Mouse (Mus musculus) limb, embryonic 15.5 days (tissue): Measurements from ENCODE around the gene Mrpl48. TPM values are rescaled to one million over a fixed set of nuclear protein-coding genes. Genes with fewer than 3 reads are reported as not detected.

Experiments used
- ATAC-seq: fragments of 200-750 bp; cut with Nextera tagmentation; 2 replicates; pipeline ENCODE4 v1.8.0; 2017; ENCODE audit warnings: low read depth, moderate TSS enrichment; ENCODE audit not compliant: insufficient number of reproducible peaks, low FRiP score, low TSS enrichment
- H3K27ac ChIP-seq: fragments of 300-500 bp; sonication (generic); 2 replicates; pipeline ENCODE4 v1.5.1; 2015; ENCODE audit warnings: moderate library complexity, mild to moderate bottlenecking, inconsistent platforms
- H3K27me3 ChIP-seq: fragments of 300-500 bp; sonication (generic); 2 replicates; pipeline ENCODE4 v1.6.1; 2015; ENCODE audit warnings: inconsistent platforms
- H3K36me3 ChIP-seq: fragments of 300-500 bp; sonication (generic); 2 replicates; pipeline ENCODE4 v1.6.1; 2015; ENCODE audit warnings: inconsistent platforms
- H3K4me1 ChIP-seq: fragments of 300-500 bp; sonication (generic); 2 replicates; pipeline ENCODE4 v1.6.1; 2015; ENCODE audit warnings: inconsistent platforms
- H3K4me2 ChIP-seq: fragments of 300-500 bp; sonication (generic); 2 replicates; pipeline ENCODE4 v1.6.1; 2015; ENCODE audit warnings: mild to moderate bottlenecking, inconsistent platforms
- H3K4me3 ChIP-seq: fragments of 300-500 bp; sonication (generic); 2 replicates; pipeline ENCODE4 v1.5.1; 2015; ENCODE audit warnings: mild to moderate bottlenecking, inconsistent platforms
- H3K9ac ChIP-seq: fragments of 300-500 bp; sonication (generic); 2 replicates; pipeline ENCODE4 v1.6.1; 2015; ENCODE audit warnings: inconsistent platforms
- H3K9me3 ChIP-seq: fragments of 300-500 bp; sonication (generic); 2 replicates; pipeline ENCODE4 v1.6.1; 2016; ENCODE audit warnings: inconsistent platforms
- WGBS: fragments of 180-500 bp; shearing (Covaris S2); methylation state at CpG from one replicate; pipeline ENCODE4 v1.1.7; 2015; 5-methylcytosine and 5-hydroxymethylcytosine counted together
- polyA plus RNA-seq: library from polyadenylated mRNA; unstranded; fragments of >200 nt; fragmentation: Nextera tagmentation; extraction: Ambion mirVana; gene quantifications from 2 replicates; pipeline ENCODE4 v1.2.1, GENCODE M21; 2015

Mrpl48 gene
- polyA plus RNA-seq, 1 experiment from 2014 or later = 73.5 TPM

DNA sequence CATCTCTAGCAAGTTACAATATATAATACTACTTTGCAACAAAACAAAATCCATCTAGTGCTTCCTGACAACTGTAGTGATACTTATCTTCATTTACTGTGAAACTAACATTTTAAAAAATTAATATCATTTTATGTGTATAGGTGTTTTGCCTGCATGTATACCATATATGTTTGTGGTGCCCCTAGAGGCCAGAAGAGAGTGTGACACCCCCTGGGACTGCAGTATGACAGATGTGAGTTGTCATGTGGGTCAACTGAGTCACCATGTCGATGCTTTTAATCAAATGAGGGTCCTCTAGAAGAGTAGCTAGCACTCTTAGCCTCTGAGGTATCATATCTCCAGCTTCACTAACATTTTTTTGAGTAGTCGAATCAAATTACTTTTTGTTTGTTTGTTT, 14.2 kb upstream of the Mrpl48 start:
- ATAC-seq = no peak
- 90% methylated on average over 2 of the region's 2 CpGs for WGBS
- H3K4me2 ChIP-seq = no peak overlapping the region

DNA sequence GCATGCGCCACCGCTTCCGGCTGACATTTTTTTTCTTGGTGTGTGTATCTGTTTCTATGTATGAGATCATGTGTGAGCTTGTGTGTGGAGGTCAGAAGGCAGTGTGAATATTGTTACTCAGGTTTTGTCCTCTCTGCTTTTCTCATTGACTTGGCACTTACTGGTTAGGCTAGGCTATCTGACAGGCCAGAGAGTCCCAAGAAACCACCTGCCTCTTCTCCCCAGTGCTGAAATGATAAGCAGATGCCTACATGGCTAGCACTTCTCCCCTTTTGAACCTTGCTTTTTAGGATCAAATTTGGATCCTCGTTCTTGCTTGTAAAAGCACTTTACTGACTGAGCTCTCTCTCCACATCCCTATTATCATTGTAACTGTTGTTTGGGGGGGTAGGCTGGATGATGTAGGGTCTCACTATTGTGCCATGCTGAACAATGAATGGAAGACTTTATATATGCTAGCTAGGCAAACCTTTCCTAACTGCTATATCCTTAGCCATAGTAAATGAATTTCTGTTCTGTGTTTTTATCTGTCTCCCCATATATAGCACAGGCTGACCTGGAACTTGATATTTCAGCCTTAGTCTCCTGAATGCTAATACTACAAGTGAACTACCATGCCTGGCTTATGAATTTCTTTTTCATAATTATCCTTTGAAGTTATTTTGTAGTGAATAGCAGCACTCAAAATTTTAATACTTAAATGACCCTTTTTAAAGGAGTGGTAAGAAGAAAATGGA, 8.2 kb upstream of the Mrpl48 start:
- ATAC-seq = no peak
- no peaks in the 10 kb centered on the region for H3K27me3 ChIP-seq
- WGBS = 86% methylated on average over 4 of the region's 4 CpGs
- no peak overlapping the region for H3K27ac ChIP-seq
- no peaks in the 10 kb centered on the region for H3K9me3 ChIP-seq
- H3K9ac ChIP-seq = no peak overlapping the region
- H3K4me1 ChIP-seq = no peaks in the 10 kb centered on the region
- no peak overlapping the region for H3K4me3 ChIP-seq
- no peak overlapping the region for H3K4me2 ChIP-seq
- no peaks in the 10 kb centered on the region for H3K36me3 ChIP-seq

More for the DNA sequence above, 14.2 kb upstream of the Mrpl48 start:
- no peak overlapping the region for H3K9ac ChIP-seq
- 0 out of 2 replicates have a peak, but pooled peaks cover 2% of the 10 kb centered on the region for H3K36me3 ChIP-seq
- H3K27ac ChIP-seq = no peak overlapping the region
- H3K4me3 ChIP-seq = no peak overlapping the region
- H3K9me3 ChIP-seq = no peaks in the 10 kb centered on the region
- H3K27me3 ChIP-seq = no peaks in the 10 kb centered on the region
- H3K4me1 ChIP-seq = no peaks in the 10 kb centered on the region

DNA sequence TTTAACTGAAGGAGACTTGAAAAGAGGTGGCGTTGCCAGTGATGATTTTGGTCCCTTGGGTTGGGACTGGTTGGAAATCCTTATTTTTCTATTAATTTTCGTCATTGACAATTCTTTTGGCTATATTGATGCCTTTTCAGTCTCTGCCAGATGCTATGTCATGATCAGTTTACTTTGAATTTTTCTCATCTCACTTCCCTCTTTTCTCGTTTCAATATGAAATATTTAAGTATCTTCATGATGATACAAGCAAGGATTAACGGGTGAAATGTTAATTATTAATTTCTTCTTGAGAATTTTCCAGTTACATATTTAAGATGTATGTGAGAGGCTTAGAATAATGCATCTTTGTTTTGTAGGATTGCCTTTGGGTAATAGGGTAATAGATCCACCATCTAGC, 809 bp upstream of the Mrpl48 start:
- 18% methylated on average over 4 of the region's 4 CpGs for WGBS
- Histone ChIP-seq H3K27ac (no peak overlapping the region; the same call in 1 of the 2 replicates), H3K4me1 (0 out of 2 replicates have a peak, but pooled peaks cover 4% of the 10 kb centered on the region)

DNA sequence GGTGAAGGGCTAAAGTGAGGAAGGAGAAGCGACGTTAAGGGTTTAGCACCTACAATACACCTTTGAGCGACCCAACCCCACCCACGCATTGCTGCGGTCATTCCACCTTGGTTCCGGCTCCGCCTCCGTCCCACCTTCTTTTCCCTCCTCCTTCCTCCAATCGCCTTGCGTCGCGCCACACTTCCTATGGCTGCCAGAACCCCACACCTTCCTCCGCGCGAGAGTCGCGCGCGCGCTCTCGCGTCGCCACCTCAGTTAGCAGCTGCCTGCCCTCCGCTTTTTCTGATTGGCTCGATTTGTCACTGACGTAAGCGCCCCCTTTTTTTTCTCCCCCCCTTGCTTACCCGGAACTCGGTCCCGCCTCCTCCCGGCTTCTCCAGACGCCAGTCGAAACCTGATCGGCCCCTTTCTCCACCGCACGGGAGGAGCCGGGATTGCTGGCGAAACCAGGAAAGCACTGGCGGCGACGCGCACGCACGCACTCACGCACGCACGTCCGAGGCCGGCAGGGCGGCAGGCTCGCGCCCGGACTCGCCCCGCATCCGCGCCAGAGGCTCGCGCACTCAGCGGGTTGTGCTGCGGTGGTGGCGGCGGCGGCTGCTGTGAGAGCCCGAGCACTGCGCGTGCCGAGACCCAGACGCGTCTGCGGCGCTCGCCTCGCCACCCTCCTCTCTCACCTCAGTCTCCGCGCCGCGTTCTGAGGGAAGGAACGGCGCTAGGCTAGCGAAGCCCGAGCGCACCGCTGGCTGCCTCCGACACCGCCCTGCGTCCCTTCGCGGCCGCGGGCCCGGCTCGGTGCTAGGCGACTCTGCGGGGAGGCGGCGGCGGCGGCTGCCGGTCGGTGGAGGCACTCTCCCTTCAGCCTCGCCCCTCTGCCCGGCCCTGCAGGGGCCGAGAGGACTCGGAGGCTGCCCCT, 629 bp downstream of the Mrpl48 start, which contains the start of gene Rab6a:
Gene Rab6a (plus strand): TSS at position 197 of the 916 bp plus-strand sequence.
- H3K4me3 ChIP-seq = peak within 1 kb of the TSS; percentile 99
- H3K9me3 ChIP-seq = no peaks in the 10 kb centered on the region
- no peaks in the 10 kb centered on the region for H3K27me3 ChIP-seq
- peak within 1 kb of the TSS; percentile 67 for H3K4me2 ChIP-seq
- H3K27ac ChIP-seq = peak within 1 kb of the TSS; percentile 100
- H3K9ac ChIP-seq = peak within 1 kb of the TSS; percentile 100
- no peaks in the 10 kb centered on the region for H3K36me3 ChIP-seq
- under 1% methylated on average over 105 of the region's 105 CpGs for WGBS
- peak; percentile 98 for ATAC-seq
- 0 out of 2 replicates have a peak, but pooled peaks cover 4% of the 10 kb centered on the region for H3K4me1 ChIP-seq

More for the DNA sequence above, 809 bp upstream of the Mrpl48 start:
- Histone ChIP-seq H3K9ac (peak overlapping the region; percentile 100), H3K4me3 (peak overlapping the region; percentile 99), H3K36me3 (no peaks in the 10 kb centered on the region), H3K4me2 (peak overlapping the region; percentile 67), H3K27me3 (no peaks in the 10 kb centered on the region), H3K9me3 (no peaks in the 10 kb centered on the region)
- no peak for ATAC-seq

DNA sequence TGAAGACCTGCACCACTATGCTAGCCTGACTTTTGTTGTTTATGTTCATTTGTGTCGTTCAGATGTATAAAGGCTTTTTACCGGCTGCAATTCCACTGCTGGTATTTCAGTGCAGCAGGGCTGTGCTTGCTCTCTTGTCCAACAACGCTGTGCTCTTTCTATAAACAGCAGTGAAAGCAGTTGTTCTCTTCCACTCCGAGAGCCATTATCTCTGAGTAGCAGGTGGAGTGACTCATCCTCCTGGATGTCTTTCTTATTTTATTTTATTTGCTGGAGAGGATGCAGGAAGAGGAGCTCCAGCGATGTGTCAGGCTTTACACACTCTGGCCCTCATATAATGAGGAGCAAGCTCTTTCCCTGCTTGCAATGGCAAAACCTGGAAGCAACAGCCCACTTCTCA, 7.9 kb downstream of the Mrpl48 start:
- WGBS = 68% methylated on average over 5 of the region's 5 CpGs
- Histone ChIP-seq H3K27me3 (no peaks in the 10 kb centered on the region), H3K27ac (no peak overlapping the region), H3K4me3 (no peak overlapping the region), H3K36me3 (no peaks in the 10 kb centered on the region), H3K4me1 (no peaks in the 10 kb centered on the region), H3K9me3 (no peaks in the 10 kb centered on the region), H3K9ac (no peak overlapping the region), H3K4me2 (no peak overlapping the region)
- no peak for ATAC-seq

GRCm38 (mm10) chr7:100593349-100593748, 14.8 kb downstream of the Mrpl48 start:
- no peak overlapping the region for H3K27ac ChIP-seq
- no peaks in the 10 kb centered on the region for H3K36me3 ChIP-seq
- H3K27me3 ChIP-seq = no peaks in the 10 kb centered on the region
- no peaks in the 10 kb centered on the region for H3K4me1 ChIP-seq
- H3K4me2 ChIP-seq = no peak overlapping the region
- ATAC-seq = no peak
- no peak overlapping the region for H3K4me3 ChIP-seq
- no peak overlapping the region for H3K9ac ChIP-seq
- no peaks in the 10 kb centered on the region for H3K9me3 ChIP-seq

DNA sequence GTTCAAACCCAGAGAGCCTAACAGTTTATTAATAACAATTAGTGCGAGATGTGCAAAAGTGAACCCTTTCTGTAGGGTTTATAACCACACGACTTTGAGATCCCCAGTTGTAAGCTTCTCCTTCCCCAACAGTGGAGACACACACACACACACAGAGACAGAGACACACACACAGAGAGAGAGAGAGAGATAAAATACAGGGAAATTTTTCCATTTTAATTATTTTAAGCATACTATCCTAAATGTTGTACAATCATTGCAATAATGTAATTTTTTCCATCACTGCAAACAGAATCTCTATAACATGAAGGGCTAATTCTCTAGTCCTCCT, 16.6 kb downstream of the Mrpl48 start:
- Histone ChIP-seq H3K4me3 (peak overlapping the region; percentile 49), H3K36me3 (no peaks in the 10 kb centered on the region), H3K9me3 (no peaks in the 10 kb centered on the region), H3K27me3 (no peaks in the 10 kb centered on the region), H3K27ac (peak overlapping the region; percentile 90), H3K4me2 (peak overlapping the region; percentile 53), H3K9ac (peak overlapping the region; percentile 33; the same call in 1 of the 2 replicates), H3K4me1 (no peaks in the 10 kb centered on the region)
- ATAC-seq = no peak
- 11% methylated on average over 2 of the region's 2 CpGs for WGBS

- H3K27me3 ChIP-seq = no peaks in the 10 kb centered on the region
- peak overlapping the region; percentile 33 for H3K9ac ChIP-seq
- under 1% methylated on average over 18 of the region's 20 CpGs for WGBS
- H3K4me1 ChIP-seq = no peaks in the 10 kb centered on the region
- no peaks in the 10 kb centered on the region for H3K36me3 ChIP-seq
- no peaks in the 10 kb centered on the region for H3K9me3 ChIP-seq
- H3K27ac ChIP-seq = peak overlapping the region; percentile 90
- peak; percentile 95 for ATAC-seq
- H3K4me2 ChIP-seq = peak overlapping the region; percentile 53
- peak overlapping the region; percentile 49 for H3K4me3 ChIP-seq
Measured at GRCm38 (mm10) chr7:100590845-100591521, 17.1 kb downstream of the Mrpl48 start.

DNA sequence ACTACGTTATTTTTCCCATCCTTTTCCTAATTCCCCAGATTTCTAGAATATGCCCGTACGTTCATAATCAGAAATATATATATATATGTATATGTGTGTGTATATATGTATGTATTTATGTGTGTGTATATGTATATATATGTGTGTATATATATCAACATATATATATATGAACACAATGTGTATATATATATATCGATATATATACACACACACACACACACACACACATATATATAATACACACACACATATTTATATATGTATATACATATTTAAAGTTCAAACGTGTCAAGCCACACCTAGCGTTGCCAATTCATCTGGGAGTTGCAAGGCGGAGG, 17.6 kb downstream of the Mrpl48 start:
- no peaks in the 10 kb centered on the region for H3K27me3 ChIP-seq
- no peaks in the 10 kb centered on the region for H3K9me3 ChIP-seq
- no peak for ATAC-seq
- 30% methylated on average over 7 of the region's 7 CpGs for WGBS
- H3K9ac ChIP-seq = peak overlapping the region; percentile 33
- H3K4me3 ChIP-seq = peak overlapping the region; percentile 49
- no peaks in the 10 kb centered on the region for H3K36me3 ChIP-seq
- H3K4me2 ChIP-seq = peak overlapping the region; percentile 53
- H3K27ac ChIP-seq = peak overlapping the region; percentile 90
- no peaks in the 10 kb centered on the region for H3K4me1 ChIP-seq

DNA sequence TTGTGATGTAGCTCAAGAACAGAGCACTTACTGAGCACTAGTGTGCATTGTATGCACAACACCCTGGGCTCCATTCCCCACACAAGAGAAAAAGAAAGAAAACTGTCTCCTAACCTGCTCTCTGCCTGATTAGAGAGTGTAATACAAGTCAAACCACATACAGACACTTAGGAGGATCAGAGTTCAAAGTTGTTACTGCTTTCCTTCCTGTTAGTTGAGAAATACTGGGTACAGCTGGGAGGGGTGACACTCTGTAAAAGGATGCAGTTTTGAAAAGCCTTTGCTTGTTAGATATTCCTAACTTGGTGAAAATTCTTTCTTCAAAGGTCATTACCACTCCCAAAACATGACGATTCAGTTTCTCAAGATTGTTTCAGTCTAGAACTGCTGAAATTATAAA, 18.3 kb downstream of the Mrpl48 start:
- H3K4me2 ChIP-seq = no peak overlapping the region
- ATAC-seq = no peak
- no peak overlapping the region for H3K9ac ChIP-seq
- no peaks in the 10 kb centered on the region for H3K36me3 ChIP-seq
- H3K4me1 ChIP-seq = no peaks in the 10 kb centered on the region
- WGBS = 51% methylated on average over 1 of the region's 1 CpGs
- H3K9me3 ChIP-seq = no peaks in the 10 kb centered on the region
- H3K27me3 ChIP-seq = no peaks in the 10 kb centered on the region
- 0 out of 2 replicates have a peak overlapping the region, but pooled peaks have one; percentile 40 for H3K27ac ChIP-seq
- no peak overlapping the region for H3K4me3 ChIP-seq

- Histone ChIP-seq H3K4me1 (peaks cover 3% of the 10 kb centered on the region; the same call in 1 of the 2 replicates), H3K9ac (peak overlapping the region; percentile 57), H3K27me3 (no peaks in the 10 kb centered on the region), H3K4me3 (peak overlapping the region; percentile 58), H3K9me3 (no peaks in the 10 kb centered on the region), H3K27ac (peak overlapping the region; percentile 93), H3K4me2 (peak overlapping the region; percentile 74), H3K36me3 (no peaks in the 10 kb centered on the region)
- ATAC-seq = peak; percentile 78; the same call in 1 of the 2 replicates
- WGBS = under 1% methylated on average over 31 of the region's 31 CpGs
Measured at GRCm38 (mm10) chr7:100582727-100583236, 25.3 kb downstream of the Mrpl48 start.
